Mouse (Mus musculus): ENCODE measurements around the gene Ephb2.
A peak's percentile ranks its signal among the peaks of the same experiment; 100 is the strongest.

Gene Ephb2

DNA sequence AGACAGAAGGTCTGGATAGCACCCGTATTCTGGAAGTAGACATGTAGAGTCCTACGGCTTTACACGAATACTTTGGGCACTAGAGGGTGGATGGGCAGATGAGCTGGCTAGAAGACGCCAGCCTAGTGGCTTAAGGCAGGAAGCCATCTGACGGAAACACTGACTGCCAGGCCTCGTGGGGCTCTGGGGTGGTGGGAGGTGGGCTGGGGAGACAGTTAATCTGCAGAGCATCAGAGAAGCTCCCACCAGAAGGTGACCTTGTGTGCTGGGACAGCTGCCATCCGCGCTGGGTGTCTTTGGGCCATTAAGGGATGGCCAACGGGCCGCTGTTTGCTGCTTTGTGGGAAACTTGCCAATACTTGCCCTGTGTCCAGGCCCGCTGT lies 183.3 kb downstream of the Ephb2 start:
- no peak for DNase-seq (ENCODE audit: low read depth, low spot score)

DNA sequence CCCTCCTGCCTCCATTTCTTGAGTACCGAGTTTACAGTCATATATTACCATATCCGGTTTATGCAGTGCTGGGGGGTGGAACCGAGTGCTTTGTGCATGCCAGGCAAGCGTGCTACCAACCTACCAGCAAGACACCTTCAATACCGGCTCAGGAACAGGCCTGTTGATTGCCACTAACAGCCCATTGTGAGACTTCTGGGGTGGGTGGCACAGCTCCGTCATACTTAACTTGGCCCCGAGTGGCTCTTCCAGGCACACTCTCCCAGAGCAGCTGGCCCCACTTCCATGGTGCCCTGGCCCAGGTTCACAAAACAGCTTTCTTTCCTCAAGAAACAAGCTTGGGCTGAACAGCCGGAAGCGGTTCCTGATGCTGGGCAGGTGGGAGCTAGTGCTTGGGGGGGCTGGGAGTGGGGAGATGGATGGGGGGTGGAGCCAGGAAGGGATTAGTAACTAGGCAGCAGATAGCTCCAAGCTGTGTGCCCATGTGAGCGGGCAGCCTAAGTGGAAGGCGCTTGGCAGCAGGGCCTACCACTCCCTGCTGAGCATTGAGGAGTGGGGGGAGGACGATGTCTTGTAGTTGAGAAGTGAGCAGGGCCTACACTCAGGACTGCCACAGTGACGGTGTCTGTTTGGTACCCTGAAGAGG lies 183.8 kb downstream of the Ephb2 start:
- no peak for DNase-seq (ENCODE audit: low read depth, low spot score)

DNA sequence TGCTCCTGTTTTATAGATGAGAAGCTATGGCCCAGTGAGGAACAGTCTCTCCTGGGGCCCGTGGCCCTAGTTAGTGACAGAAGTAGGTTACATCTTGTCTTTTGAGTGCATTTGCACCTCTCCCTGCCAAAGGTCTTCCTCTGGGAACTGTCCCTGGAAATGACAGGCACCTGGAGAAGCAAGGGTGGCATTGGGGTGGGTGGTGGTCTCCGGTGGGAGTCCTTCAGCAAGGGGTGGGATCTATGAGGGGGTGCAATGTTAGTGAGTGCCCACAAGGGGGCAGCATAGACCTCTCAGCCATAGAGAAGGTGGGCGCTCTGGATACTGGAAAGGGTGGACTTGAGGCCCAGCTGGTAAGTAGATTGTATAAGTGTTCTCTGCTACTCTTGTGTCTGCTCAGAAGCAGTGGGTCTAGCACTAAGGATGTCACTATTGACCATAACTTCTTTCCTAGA lies 184.4 kb downstream of the Ephb2 start:
- DNase-seq (ENCODE audit: low read depth, low spot score) = no peak

DNA sequence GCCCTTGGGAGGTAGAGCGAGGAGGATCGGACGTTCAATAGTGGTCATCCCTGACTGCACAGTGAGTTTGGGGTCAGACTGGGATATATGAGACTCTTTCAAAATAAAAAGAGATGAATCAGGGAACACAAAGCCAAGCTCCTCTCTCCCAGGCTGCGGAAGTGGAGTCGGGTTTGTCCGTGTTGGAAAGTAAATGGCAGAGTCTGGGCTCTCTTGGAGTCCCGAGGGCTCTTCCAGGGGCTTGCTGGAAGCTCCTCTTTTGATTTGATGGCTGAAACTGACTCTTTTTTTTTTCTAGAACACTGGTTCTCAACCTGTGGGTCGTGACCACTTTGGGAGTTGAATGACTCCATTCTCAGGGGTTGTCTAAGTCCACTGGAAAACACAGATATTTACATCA lies 185.5 kb downstream of the Ephb2 start:
- no peak for DNase-seq (ENCODE audit: low read depth, low spot score)

DNA sequence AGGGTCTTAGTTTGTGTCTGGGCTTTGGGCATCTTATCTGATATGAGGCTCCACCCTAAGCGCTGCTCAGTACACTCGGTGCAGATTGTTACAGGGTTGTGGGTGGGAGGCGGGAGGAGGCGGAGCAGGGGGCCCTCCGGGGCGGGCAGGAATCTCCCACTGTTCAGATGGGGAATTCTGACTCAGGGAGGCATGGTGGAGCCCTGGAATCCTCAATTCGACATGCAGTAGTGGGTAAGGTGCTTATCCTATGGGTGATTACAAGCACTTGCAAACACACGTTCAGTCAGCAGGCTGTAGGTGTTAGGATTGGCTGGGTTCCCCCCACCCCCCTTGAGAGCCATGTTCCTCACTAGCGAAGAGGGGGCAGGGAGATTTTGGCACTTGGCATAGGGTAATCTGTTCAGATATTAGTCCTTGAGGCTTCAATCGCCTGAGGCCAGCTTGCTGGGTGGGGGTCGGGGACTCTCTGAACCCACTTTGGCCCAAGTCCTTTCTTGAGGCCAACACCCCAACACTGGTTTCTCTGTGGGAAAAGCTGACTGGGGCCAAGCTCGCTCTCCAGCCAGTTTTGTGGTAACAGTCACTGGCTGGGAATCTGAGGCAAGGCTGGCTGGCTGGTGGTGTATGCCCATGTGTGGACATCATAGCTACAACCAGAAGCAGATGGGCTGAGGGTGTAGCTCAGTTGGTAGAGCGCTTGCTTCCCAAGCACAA lies 186.2 kb downstream of the Ephb2 start:
- DNase-seq (ENCODE audit: low read depth, low spot score) = no peak

DNA sequence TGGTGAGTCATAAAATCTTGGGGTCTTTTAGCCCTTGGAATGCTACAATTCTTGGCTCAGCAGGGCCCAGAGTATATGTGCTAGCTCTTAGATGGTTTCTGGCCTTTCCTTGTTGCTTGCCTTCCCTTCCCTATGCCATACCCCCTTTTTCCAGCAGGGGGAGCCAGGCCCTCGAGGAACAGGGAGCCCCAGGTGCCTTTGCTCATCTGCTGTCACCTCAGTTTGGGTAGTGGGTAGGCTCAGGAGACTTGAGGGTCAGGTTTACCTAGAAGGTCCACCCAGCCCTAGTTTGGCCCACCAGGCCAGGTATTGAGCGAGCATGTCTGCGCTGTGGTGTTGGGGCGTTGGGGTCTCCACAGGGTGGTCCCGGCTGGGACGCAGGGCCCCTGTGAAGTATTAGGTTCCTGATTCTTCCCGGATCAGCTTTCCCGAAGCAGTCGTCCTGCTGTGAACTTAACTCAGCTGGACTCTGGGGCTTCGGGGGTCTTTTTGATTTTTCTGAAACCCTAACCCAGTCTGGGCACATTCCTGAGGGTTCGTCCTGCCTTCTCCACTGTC lies 186.8 kb downstream of the Ephb2 start:
- DNase-seq (ENCODE audit: low read depth, low spot score) = peak; percentile 20

DNA sequence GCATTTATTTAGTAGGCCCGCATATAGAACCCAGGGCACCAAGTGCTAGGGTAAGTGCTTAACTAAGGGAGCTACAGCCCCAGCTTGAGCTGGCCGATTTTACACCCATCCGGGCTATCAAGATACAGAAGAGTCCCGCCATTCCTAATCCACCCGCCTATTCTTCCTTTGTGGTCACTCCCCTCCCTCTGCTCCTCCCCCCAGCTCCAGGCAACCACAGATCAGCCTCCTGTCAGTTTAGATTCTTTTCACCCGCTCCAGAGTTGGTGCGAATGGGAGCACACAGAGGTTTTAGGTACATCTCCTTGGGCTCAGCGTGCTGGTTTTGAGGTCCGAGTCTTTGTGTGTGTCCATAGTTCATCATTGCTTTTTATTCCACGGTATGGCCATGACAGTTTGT lies 196.9 kb downstream of the Ephb2 start:
- no peak for DNase-seq (ENCODE audit: low read depth, low spot score)

DNA sequence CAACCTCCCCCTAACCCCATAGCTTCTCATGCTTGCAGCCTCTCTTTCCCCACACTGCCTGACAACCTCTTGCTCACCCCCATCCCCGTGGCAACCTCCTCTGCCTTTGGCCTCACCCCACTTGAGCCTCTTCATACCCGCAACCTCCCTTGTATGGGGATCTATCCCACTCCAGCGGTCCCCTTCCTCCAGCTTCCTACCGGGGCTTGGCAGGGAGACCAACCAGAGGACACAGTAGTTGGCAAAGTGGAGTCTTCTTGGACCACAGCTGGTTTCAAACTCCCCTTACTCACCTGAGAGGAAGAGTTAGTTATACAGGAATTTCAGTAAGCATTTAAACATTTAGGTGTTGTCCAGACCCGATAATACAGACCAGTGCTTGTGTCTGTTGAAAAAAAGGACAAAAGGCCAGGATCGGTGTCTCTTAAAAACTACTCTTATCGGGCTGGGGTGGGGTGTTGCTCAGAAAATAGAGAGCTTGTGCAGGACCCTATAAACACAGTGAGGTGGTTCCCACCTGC lies 197.5 kb downstream of the Ephb2 start:
- no peak for DNase-seq (ENCODE audit: low read depth, low spot score)

DNA sequence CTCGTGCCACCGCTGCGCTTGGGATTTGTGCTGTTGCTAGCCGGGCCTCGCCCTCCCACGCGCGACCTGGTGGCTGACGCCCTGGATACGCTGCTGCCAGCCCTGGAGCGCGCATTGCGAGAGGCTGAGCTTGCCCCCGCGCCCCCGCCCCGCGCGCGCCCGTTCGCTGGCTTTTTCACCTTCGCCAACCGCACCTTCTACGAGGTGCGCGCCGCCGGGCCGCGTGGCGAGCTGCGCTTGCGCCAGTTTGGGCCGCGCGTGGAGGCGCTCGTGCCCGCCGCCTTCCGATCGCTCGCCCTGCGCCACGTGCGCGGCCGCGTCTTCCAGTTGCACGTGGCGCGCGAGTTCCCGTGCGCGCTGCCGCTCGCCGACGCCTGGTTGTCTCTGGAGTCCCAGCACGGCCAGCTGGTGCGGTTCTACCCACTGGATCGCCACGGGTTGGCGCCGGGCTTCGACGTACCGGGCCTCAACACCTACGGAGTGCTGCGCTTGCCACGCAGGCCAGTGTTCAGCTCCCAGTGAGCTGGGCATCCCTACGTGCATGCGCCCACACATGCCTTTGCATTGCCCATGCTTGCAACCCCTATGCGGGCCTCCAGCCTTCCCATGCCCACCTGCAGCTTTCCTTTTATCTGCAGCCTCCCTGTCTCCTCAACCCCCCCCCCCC lies 198.1 kb downstream of the Ephb2 start:
- no peak for DNase-seq (ENCODE audit: low read depth, low spot score)

DNA sequence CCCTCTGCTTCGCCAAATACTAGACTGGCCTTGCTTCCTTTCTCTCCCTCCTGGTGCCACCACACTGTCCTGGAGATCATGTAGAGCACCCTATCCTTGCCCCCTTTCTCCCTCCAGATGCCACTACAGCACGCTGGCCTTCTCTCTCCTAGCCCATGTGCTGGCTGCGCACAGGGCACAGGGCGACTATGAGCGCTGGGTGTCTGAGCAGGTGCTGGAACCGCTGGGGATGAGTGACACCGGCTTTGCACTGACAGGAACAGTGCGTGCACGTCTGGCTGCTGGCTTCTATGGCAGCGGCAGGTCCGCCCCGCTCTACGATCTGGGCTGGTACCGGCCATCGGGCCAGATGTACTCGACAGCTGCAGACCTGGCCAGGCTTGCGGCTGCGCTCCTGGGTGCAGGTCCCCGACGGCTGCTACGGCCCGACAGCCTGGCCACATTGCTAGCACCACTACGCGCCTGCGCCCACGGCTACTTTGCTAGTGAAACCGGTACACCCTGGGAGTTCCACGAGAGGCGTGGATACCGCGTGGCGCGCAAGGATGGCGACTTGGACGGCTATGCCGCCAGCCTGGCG lies 198.7 kb downstream of the Ephb2 start:
- DNase-seq (ENCODE audit: low read depth, low spot score) = no peak

DNA sequence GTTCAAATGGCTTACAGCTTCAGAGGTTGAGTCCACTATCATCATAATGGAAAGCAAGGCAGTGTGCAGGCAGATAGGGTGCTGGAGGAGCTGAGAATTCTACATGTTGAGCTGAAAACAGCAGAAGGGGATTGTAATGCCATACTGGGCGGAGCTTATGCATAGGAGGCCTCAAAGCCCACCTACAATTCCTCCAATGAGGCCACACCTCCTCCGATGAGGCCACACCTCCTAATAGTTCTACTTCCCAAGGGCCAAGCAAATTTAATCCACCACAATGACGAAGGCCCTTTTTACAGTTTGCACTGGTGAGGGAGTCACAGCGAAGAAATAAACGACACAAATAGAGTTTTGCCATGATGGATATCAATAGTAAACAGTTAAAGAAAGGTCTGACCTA lies 199.3 kb downstream of the Ephb2 start:
- no peak for DNase-seq (ENCODE audit: low read depth, low spot score)

DNA sequence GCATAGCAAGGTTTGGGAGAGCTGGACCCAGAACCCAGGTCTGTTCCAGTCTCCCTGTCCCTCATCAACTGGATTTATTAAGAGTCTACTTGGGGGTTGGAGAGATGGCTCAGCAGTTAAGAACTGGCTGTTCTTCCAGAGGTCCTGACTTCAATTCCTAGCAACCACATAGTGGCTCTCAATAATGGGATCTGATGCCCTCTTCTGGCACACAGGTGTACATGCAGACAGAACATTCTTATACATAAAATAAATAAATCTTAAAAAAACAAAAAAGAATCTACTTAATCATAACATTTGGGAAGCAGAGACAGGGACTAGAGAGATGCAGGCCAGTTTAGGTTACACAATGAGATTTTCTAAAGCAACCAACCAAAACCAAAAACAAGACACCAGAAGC lies 199.8 kb downstream of the Ephb2 start:
- DNase-seq (ENCODE audit: low read depth, low spot score) = no peak

DNA sequence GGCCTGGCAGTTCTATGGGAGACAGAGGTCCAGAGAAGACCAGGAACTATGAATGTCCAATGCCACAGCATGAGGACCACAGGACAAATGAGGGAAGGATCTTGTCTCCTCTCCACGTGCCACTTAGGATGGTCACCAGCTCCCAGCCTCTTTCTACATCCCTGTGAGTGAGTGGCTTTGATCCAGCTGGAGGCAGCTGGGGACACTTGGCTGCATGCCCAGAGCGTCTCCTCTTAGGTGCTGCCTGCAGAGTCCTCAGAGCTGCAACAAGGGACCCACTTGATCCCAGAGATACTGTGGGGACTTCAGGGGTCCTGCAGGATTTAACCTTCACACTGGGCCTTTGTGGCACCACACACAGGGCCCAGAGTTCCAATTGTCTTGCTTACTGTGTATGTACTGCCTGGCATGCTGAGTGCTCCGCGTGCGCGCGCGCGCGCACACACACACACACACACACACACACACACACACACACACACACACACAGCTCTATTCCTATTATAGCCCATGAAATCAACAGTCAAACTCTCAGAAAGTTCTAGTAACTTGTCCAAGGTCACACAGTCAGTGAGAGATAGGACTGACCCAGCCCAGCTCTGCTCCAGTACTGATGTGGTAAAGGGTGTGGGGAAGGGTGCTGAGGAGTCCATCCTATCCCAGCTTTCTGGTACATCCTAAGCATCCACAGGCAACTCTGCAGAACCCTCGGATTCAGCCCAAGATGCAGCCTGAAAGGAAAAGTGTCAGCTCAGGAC lies 204.4 kb downstream of the Ephb2 start:
- DNase-seq (ENCODE audit: low read depth, low spot score) = peak; percentile 10

DNA sequence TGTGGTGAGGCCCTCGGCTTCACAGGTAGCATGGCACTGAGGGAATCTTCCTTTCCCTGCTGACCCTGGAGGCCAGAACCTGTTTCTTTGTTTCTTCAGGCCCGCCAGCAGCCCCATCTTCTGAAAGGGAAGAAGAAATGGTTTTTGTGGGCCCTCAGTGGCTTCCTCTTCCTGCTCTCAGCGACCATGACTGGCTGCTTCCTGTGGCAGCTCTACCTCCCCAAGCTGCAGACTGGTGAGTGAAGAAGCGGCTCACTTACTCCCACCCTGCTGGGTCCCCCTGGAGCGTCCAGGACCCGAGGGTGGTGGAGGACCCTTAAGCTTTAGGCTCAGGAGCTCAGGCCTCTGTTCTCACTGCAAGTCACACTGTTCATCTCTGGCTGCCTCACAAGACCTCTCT lies 209.2 kb downstream of the Ephb2 start:
- DNase-seq (ENCODE audit: low read depth, low spot score) = no peak

DNA sequence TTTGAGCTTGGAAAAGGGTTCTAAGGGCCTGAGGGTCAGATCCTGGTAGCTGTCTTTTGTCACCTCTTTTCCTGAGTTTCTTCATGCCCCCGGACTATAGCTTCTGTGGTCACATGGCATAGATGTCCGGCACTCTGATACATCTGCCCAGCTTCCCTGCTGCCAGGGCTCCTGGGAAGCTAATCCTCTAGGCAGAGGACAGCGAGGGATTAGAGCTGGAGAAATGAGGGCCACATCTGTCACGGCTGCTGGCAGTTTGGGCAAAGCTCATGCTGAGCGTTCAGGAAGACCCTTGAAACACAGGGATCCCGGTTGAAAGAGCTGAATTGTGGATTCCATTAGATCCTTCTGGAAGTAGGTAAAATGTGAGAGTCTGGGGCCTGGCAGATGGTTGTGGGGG lies 213.4 kb downstream of the Ephb2 start, which contains the start of gene Lactbl1:
Gene Lactbl1, plus strand, starts transcription at position 234 of the 400 bp plus-strand sequence.
- no peak for DNase-seq (ENCODE audit: low read depth, low spot score)

DNA sequence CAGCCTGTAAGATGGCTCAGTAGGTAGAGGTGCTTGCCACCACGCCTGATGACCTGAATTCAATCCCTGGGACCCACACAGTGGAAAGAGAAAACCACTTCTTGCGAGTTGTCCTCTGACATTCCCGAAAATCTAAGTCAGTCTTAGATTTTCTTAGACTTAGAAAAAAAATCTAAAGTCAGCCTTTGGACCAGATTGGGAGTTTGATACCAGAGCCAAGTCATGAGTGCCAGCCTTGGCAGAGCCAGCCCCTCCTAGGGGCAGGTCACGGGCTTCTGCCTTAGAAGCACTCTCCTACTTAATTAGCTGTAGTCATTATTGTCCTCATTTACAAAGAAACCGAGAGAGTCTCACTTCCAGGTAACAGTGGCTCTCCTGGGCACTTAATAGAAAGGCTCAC lies 213.8 kb downstream of the Ephb2 start:
- DNase-seq (ENCODE audit: low read depth, low spot score) = no peak

DNA sequence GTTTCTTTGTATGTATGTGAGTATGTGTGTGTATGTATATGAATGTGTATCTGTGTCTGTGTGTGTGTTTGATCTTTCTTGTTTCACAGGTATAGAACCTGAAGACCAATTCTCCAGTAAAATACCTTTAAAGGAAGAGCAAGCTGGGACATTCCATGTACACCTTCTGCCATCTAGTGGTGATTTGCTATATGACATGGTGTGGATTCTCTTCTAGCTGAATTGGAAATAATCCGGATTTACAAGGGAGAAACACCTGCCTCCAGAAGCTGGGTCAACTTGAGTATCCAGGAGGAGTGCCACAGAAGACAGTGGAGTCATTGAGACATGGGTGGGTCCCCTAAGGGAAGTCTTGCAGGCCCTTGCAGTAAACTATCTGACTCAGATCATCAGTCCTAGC lies 214.5 kb downstream of the Ephb2 start:
- no peak for DNase-seq (ENCODE audit: low read depth, low spot score)

DNA sequence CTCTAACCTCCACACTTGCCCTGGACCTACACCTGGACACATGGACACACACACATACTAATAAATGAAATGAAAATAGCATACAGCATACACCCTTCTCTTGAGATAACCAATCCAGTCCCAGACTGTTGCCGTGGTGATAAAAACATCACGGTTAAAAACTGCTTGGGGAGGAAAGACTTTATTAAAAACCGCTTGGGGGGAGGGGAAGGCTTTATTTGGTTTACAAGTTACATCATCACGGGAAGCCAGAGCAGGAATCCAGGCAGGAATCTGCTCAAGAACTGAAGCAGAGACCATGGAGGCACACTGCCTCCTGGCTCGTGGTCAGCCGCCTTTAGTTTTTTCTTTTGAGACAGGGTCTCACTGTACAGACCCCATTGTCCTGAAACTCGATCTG lies 222.1 kb downstream of the Ephb2 start:
- no peak for DNase-seq (ENCODE audit: low read depth, low spot score)

DNA sequence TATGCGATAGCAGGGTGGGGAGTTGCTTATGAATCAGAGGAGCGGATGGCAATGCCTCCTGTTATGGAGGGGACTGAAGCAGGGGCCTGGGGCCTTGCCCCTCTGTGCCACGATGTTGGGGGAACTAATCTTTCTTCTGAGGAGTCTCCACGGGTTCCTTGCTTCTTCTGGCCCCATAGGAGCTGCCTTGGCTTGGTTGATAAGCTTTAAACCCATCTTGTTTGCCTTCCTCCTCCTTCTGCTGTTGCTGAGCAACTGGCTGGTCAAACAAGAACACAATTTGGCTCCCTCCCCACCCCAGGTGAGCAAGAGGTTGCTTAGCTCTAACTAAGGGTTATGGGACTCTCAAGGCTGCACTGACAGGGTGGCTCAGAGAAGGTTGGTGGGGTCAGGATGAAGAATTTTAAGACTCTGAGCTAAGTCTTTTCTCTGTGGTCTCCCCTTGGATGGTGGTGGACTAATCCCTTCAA lies 225.4 kb downstream of the Ephb2 start, which contains the start of gene Tex46:
Gene Tex46, plus strand, starts transcription at position 51 of the 470 bp plus-strand sequence.
- no peak for DNase-seq (ENCODE audit: low read depth, low spot score)

DNA sequence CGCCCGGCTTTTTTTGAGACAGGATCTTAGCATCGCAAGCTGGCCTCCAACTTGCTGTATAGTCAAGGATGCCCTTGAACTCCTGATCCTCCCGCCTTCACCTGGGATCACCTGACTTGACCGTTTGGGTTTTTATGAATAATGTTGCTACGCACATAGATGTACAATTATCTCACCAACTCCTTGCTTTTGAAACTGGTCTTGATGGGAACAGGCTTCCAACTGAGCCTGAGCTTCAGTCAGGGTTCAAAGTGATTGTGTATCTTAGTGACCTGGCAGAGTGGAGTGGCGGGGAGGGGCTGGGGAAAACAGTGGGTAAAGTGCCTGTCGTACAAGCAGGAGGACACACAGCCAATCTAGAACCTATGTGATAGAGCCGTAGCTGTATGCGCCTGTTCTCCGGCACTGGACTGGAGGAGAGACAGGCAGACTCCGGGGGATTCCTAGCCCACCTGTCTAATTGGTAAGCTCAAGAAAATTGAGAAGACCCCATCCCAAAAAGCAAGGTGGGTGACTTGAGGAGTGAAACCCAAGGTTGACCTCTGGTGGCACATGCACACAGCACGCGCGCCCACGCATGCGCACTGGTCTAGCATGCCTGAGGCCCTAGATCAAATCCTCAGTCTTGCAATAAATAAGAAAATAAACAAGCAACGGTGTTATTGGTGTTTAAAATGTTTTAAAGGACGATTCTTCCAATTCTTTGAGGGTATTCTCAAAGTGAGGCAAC lies 229.9 kb downstream of the Ephb2 start:
- DNase-seq (ENCODE audit: low read depth, low spot score) = no peak
